Mouse (Mus musculus) midbrain, embryonic 13.5 days (tissue): ENCODE measurements around the gene Tdrd5. TPM values are rescaled to one million over a fixed set of nuclear protein-coding genes. Genes with fewer than 3 reads are reported as not detected.
A peak's percentile ranks its signal among the peaks of the same experiment; 100 is the strongest.
"Not testable (repeated sequence)": the region's sequence is repeated elsewhere in the genome, so short reads cannot be mapped to it uniquely, and the experiment has no call there.

Experiments used
- ATAC-seq: fragments of 200-750 bp; cut with Nextera tagmentation; 2 replicates; pipeline ENCODE4 v1.8.0; 2017; ENCODE audit warnings: mild to moderate bottlenecking, moderate TSS enrichment, moderate library complexity
- H3K27ac ChIP-seq: fragments of 300-500 bp; sonication (generic); 2 replicates; pipeline ENCODE4 v1.5.1; 2015; ENCODE audit warnings: inconsistent platforms, mild to moderate bottlenecking, moderate library complexity
- H3K27me3 ChIP-seq: fragments of 300-500 bp; sonication (generic); 2 replicates; pipeline ENCODE4 v1.6.1; 2015; ENCODE audit warnings: mild to moderate bottlenecking, inconsistent platforms
- H3K36me3 ChIP-seq: fragments of 300-500 bp; sonication (generic); 2 replicates; pipeline ENCODE4 v1.6.1; 2015; ENCODE audit warnings: mild to moderate bottlenecking, inconsistent platforms
- H3K4me1 ChIP-seq: fragments of 300-500 bp; sonication (generic); replicated peaks from 2 replicates; pipeline ENCODE4 v1.6.1; 2015; ENCODE audit warnings: inconsistent platforms
- H3K4me2 ChIP-seq: fragments of 300-500 bp; sonication (generic); replicated peaks from 2 replicates; pipeline ENCODE4 v1.6.1; 2015; ENCODE audit warnings: moderate library complexity, mild to moderate bottlenecking, inconsistent platforms
- H3K4me3 ChIP-seq: fragments of 300-500 bp; sonication (generic); replicated peaks from 2 replicates; pipeline ENCODE4 v1.5.1; 2015; ENCODE audit warnings: mild to moderate bottlenecking, inconsistent platforms
- H3K9ac ChIP-seq: fragments of 300-500 bp; sonication (generic); replicated peaks from 2 replicates; pipeline ENCODE4 v1.6.1; 2015; ENCODE audit warnings: mild to moderate bottlenecking, inconsistent platforms
- H3K9me3 ChIP-seq: fragments of 300-500 bp; sonication (generic); 2 replicates; pipeline ENCODE4 v1.6.1; 2016; ENCODE audit warnings: mild to moderate bottlenecking, inconsistent platforms
- WGBS: fragments of 180-500 bp; shearing (Covaris S2); methylation state at CpG from one replicate; pipeline ENCODE4 v1.1.7; 2015; 5-methylcytosine and 5-hydroxymethylcytosine counted together
- polyA plus RNA-seq: library from polyadenylated mRNA; unstranded; fragments of >200 nt; fragmentation: Nextera tagmentation; extraction: Ambion mirVana; gene quantifications from 2 replicates; pipeline ENCODE4 v1.2.1, GENCODE M21; 2015

The Tdrd5 gene
- polyA plus RNA-seq, 1 experiment from 2014 or later: 0.27 TPM

DNA sequence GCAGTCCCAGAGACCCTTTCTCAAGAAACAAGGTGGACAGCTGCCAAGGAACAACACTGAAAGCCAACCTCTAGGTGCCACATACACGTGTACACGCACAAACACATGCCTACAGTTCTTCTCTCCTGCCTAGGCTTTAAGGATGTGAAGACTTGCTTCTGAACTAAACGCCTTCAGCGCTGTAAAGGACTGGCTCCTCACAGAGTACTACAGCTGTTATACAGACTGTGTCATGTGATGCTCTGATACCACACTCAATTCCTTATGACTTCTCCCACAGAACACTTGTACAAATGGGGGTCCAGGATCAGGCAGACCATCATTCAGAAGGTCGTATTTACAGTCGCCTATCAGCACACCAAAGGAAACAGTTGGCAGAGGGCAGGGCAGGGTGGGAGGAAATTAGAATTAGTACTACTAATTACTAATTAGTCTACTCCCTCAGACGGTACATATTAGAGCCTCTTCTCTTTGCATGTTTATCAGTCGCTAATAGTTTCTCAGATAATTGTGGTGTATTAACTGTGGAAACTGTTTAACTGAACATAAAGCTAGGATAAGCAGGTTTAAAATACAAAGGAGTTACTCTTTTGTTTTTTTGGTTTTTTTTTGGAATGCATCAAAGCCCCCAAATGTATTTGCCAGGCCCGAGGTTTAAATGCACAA lies 14.8 kb downstream of the Tdrd5 start:
- 82% methylated on average over 9 of the region's 9 CpGs for WGBS
- Histone ChIP-seq H3K9me3 (no peaks in the 10 kb centered on the region), H3K27ac (no peak overlapping the region), H3K36me3 (no peaks in the 10 kb centered on the region), H3K4me1 (no peaks in the 10 kb centered on the region), H3K4me2 (no peak overlapping the region), H3K27me3 (no peaks in the 10 kb centered on the region), H3K9ac (no peak overlapping the region), H3K4me3 (no peak overlapping the region)
- ATAC-seq: no peak

DNA sequence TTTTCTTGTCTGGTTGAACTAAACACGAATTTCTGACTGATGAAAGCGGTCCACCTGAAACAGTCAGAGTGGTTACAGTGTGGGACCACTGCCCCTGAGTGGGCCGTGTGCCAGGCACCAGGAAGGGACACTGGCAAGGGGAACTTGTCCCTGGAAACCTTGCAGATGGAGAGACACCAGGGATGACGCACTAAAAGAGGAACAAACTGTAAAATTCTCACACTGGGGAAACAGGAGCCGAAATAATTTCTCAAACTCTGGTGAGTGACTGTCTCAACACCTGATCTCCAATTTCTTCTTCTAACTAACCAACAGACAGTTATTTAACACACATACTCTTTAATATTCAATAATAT lies 17.9 kb downstream of the Tdrd5 start:
- Histone ChIP-seq H3K36me3 (no peaks in the 10 kb centered on the region), H3K9ac (no peak overlapping the region), H3K27ac (no peak overlapping the region), H3K4me1 (no peaks in the 10 kb centered on the region), H3K4me3 (no peak overlapping the region), H3K9me3 (no peaks in the 10 kb centered on the region), H3K4me2 (no peak overlapping the region), H3K27me3 (no peaks in the 10 kb centered on the region)
- WGBS: 92% methylated on average over 5 of the region's 5 CpGs
- no peak for ATAC-seq

DNA sequence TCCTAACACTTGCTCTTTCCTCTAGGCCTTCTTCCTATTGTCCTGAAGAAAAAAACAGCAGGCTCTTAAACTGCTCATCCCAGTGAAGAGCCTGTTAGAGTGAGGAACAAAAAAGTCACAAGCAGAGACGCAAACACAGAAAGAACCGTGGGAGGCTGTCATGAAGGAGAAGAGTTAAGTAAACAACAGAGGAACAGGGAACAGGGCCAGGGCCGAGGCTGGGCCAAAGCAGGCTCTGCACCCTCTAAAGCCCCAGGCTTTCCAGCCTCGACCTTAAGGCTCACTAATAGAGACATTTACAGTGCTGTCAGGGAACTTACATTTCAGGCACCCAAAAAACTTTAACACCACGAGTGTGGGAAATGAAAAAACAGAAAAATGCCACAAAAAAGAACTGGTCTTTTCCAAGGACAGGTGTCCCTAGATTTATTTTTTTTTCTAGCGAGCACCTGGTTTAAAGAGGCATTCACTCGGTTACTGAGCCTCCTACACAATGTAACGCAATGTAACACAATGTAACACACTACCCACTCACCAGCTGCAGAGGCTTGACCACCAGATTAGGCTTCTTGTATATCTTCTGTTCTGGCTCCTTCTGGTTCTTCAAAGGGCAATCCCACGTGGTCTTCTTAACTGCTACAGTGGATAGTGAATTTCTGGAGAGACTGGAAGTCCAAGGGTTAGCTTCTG lies 18.5 kb downstream of the Tdrd5 start:
- Histone ChIP-seq H3K9ac (no peak overlapping the region), H3K4me3 (no peak overlapping the region), H3K4me1 (no peaks in the 10 kb centered on the region), H3K27me3 (no peaks in the 10 kb centered on the region), H3K36me3 (no peaks in the 10 kb centered on the region), H3K27ac (no peak overlapping the region), H3K4me2 (no peak overlapping the region), H3K9me3 (no peaks in the 10 kb centered on the region)
- ATAC-seq: no peak
- 47% methylated on average over 9 of the region's 9 CpGs for WGBS

DNA sequence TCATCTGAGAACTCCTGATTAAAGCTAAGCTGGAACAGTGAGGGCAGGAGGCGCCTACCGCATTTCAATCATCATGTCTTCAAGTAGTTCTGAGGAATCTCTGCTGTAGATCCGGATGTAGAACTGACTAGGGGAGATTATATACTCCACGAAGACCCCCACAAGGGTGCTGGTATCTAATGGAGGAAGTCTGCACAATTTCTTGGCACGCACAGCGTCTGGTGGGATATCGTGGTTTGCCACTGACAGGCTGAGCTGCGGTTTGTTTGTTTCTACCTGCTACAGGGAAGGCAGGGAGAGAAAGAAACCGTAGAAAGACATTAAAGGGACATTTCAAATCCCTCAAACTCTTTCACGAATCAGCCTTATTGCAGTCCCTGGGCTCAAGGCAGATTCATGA lies 19.3 kb downstream of the Tdrd5 start:
- no peak overlapping the region for H3K27ac ChIP-seq
- no peak overlapping the region for H3K9ac ChIP-seq
- H3K36me3 ChIP-seq: no peaks in the 10 kb centered on the region
- no peak overlapping the region for H3K4me3 ChIP-seq
- WGBS: 76% methylated on average over 10 of the region's 10 CpGs
- no peaks in the 10 kb centered on the region for H3K9me3 ChIP-seq
- H3K27me3 ChIP-seq: no peaks in the 10 kb centered on the region
- H3K4me2 ChIP-seq: no peak overlapping the region
- no peak for ATAC-seq
- no peaks in the 10 kb centered on the region for H3K4me1 ChIP-seq

DNA sequence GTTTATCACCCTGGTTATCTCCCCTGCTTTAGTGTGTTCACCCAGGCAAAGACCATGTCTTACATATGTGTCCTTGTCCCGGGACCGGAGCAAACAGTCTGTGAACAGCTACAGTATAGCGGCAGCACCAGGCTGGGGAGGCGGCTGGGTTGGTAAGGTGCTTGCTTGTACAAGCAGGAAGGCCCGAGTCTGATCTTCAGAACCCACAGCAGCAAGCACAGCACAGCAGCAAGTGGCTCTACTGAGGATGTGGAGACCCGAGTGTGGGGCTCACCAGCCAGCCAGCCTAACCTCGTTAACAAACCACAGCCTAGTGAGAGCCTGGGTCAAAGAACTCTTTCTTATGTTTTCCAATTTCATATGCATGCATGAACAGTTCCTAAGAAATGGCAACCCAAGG lies 23.3 kb downstream of the Tdrd5 start:
- no peak overlapping the region for H3K4me2 ChIP-seq
- H3K4me1 ChIP-seq: no peaks in the 10 kb centered on the region
- no peaks in the 10 kb centered on the region for H3K27me3 ChIP-seq
- no peak overlapping the region for H3K9ac ChIP-seq
- no peaks in the 10 kb centered on the region for H3K9me3 ChIP-seq
- no peak overlapping the region for H3K4me3 ChIP-seq
- no peaks in the 10 kb centered on the region for H3K36me3 ChIP-seq
- 85% methylated on average over 7 of the region's 7 CpGs for WGBS
- H3K27ac ChIP-seq: no peak overlapping the region
- ATAC-seq: no peak

DNA sequence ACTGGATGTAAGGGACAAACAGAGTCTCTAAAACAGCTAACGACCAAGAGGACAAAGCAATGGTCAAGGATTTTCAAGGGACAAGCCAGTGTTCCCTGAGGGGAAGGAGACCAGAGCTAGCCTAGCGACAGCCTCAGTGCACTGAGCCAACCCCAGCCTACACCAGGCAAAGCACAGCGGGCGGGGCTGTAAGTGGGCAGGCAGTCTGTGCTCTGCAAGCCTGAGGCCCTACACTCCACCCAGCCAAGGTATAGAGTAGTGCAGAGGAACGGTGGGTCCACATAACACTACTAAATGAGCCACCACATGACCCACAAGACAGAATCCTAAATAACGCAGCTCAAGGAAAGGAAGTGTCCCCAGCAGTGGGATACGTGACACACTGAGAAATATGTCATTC lies 29.8 kb downstream of the Tdrd5 start:
- 0 out of 2 replicates have a peak, but pooled peaks cover 3% of the 10 kb centered on the region for H3K4me1 ChIP-seq
- no peak overlapping the region for H3K27ac ChIP-seq
- no peak overlapping the region for H3K9ac ChIP-seq
- H3K4me2 ChIP-seq: no peak overlapping the region
- no peak overlapping the region for H3K4me3 ChIP-seq
- ATAC-seq: 0 out of 2 replicates have a peak, but pooled peaks have one; percentile 53
- no peaks in the 10 kb centered on the region for H3K9me3 ChIP-seq
- H3K36me3 ChIP-seq: no peaks in the 10 kb centered on the region
- 73% methylated on average over 7 of the region's 7 CpGs for WGBS
- no peaks in the 10 kb centered on the region for H3K27me3 ChIP-seq

DNA sequence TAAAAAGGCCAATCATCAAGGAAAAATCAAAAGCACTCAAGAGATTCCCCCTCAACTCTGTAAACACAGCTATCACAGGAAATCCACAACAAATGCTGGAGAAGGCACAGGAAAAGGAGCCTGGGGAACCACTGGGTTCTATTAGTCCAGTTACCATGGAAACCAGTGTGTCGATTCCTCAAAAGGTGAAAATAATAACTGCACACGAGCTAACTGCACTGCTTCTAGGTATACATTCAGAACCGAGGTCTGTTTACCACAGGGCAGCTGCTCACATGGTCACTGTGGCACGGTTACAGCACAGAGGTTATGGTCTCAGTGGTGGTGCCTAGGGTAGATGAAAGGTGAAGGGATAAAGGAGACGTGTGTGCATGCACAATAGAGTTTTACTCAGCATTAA lies 31.8 kb downstream of the Tdrd5 start:
- no peaks in the 10 kb centered on the region for H3K36me3 ChIP-seq
- no peak overlapping the region for H3K9ac ChIP-seq
- H3K4me3 ChIP-seq: no peak overlapping the region
- no peaks in the 10 kb centered on the region for H3K27me3 ChIP-seq
- H3K9me3 ChIP-seq: no peaks in the 10 kb centered on the region
- no peak overlapping the region for H3K4me2 ChIP-seq
- peak; percentile 34; the same call in 1 of the 2 replicates for ATAC-seq
- 0 out of 2 replicates have a peak, but pooled peaks cover 5% of the 10 kb centered on the region for H3K4me1 ChIP-seq
- no peak overlapping the region for H3K27ac ChIP-seq
- 30% methylated on average over 5 of the region's 5 CpGs for WGBS

DNA sequence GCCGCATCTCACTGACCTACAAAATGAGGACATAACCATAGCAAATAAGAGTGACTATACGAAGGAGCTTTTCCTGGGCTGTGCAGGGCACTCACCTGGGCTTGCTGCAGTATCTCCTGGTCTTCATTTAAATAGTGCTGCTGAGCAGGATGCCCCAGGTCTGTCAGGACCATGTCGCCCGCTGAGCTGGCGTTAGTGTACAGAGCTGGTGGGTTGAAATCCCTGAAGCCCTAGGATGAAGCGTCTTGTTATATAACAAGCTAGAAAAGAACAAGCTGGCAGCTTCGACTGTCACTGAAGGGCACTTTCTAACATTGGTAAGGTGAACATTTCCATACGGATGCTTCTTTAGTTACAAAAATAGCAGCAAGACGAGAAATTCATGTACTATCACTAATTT lies 33.0 kb downstream of the Tdrd5 start:
- Histone ChIP-seq H3K27ac (no peak overlapping the region), H3K4me2 (no peak overlapping the region), H3K4me1 (0 out of 2 replicates have a peak, but pooled peaks cover 5% of the 10 kb centered on the region), H3K9me3 (no peaks in the 10 kb centered on the region), H3K4me3 (no peak overlapping the region), H3K36me3 (no peaks in the 10 kb centered on the region), H3K9ac (no peak overlapping the region), H3K27me3 (no peaks in the 10 kb centered on the region)
- WGBS: 86% methylated on average over 9 of the region's 9 CpGs
- ATAC-seq: no peak

DNA sequence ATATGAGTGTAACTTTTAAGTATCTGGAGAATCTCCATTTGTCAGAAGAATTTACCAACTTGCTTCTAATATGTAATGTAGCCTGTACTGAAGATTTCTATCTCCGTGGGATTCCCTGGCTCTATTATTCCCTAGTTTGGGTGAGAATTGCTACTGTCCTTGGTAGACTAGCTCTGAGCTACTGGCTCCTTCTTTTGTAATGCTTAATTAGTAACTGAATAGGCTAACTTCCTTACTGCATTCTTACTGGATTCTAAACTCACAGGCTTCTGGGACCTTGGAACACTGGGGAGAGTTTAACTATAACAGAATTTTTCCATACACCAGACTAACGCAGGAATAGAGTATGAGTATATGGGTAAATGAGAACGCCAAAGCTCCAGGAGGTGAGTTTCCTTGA lies 34.9 kb downstream of the Tdrd5 start:
- not testable (repeated sequence) for H3K9ac ChIP-seq, ATAC-seq, H3K4me3 ChIP-seq, H3K4me1 ChIP-seq, H3K36me3 ChIP-seq, H3K27ac ChIP-seq, H3K4me2 ChIP-seq, H3K9me3 ChIP-seq, H3K27me3 ChIP-seq
- 26% methylated on average over 3 of the region's 3 CpGs for WGBS

DNA sequence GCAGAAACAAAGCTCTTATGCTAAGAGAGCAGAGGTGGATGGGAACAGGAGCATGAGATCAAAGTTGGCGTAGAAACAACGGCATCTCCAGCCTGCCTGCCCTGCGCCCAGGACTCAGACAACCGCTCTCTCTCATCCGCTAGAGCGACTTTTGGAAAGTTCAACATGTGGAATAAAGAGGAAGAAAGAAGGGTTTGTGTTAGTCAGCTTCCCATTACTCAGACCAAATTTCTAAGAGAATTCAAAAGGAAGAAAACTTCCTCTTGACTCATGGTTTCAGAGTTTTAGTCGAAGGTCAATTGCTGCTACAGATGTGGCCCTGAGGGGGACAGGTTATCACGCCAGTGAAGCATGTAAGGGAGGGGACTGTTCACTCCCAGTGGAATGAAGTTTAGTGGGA lies 39.5 kb downstream of the Tdrd5 start:
- no peaks in the 10 kb centered on the region for H3K27me3 ChIP-seq
- H3K4me1 ChIP-seq: 0 out of 2 replicates have a peak, but pooled peaks cover 5% of the 10 kb centered on the region
- no peak overlapping the region for H3K9ac ChIP-seq
- H3K9me3 ChIP-seq: no peaks in the 10 kb centered on the region
- H3K36me3 ChIP-seq: no peaks in the 10 kb centered on the region
- ATAC-seq: no peak
- no peak overlapping the region for H3K27ac ChIP-seq
- WGBS: 89% methylated on average over 8 of the region's 8 CpGs
- H3K4me3 ChIP-seq: no peak overlapping the region
- no peak overlapping the region for H3K4me2 ChIP-seq

DNA sequence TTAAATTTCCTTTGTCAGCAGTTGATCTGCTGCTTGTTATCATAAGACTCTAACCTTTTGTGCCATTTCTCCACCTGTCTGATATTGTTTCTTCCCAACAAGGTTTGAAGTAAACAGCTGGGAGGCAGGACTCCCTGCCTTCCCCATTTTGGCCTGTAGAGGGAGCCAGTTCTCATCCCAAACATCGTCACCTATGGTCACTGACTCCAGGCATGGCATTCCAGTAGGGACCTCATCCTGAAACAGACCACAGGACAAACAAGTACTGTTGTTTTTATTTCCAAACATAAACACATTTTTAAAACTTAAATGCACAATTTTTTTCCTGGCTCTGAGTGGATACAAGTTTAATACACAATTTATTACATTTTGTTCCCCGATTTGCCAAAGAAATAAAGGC lies 40.1 kb downstream of the Tdrd5 start:
- no peaks in the 10 kb centered on the region for H3K4me1 ChIP-seq
- no peak overlapping the region for H3K4me3 ChIP-seq
- ATAC-seq: no peak
- H3K27ac ChIP-seq: no peak overlapping the region
- H3K9ac ChIP-seq: no peak overlapping the region
- no peak overlapping the region for H3K4me2 ChIP-seq
- H3K36me3 ChIP-seq: no peaks in the 10 kb centered on the region
- WGBS: 47% methylated on average over 2 of the region's 2 CpGs
- H3K27me3 ChIP-seq: no peaks in the 10 kb centered on the region
- H3K9me3 ChIP-seq: no peaks in the 10 kb centered on the region

DNA sequence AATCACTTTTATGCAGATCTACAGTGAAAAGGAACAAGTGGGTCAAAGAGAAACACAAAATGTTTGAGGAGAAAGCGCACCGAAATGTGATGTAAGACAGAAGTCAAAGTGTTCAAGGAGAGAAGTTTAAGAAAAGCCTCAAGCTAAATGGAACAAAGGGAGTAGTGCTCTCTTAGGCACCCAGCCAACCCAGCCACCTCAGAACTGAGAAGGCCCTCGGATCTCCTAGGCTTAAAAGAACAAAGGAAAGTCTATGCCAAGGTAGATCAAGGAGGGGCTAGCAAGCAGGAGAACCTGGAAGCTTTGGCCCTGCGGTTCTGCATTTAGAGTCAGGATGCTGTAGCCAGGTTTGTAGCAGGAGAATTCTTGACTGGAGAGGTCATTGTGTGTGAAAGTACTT lies 48.6 kb downstream of the Tdrd5 start:
- H3K36me3 ChIP-seq: no peaks in the 10 kb centered on the region
- ATAC-seq: no peak
- WGBS: 81% methylated on average over 4 of the region's 4 CpGs

DNA sequence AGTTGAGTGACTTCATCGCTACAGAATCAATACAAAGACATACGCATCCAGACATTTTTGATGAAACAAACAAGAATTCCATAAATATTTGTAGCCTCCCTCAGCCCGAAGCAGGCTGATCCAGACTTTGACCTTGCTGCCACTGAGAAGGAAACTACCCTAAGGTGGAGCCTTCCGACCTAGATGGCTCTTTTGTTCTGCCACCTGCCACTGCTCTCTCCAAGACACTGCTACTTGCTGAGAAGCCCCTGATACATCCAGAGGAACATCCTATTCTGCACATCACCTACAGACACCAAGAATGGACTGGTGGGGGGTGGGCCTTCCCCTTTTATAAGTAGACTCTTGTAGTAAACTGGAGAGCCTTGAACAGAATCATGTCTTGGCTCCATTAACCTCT lies 52.4 kb downstream of the Tdrd5 start:
- not testable (repeated sequence) for H3K4me3 ChIP-seq, H3K27ac ChIP-seq, H3K4me2 ChIP-seq, ATAC-seq, H3K9me3 ChIP-seq, H3K4me1 ChIP-seq, H3K9ac ChIP-seq, H3K27me3 ChIP-seq, H3K36me3 ChIP-seq
- WGBS: 93% methylated on average over 4 of the region's 4 CpGs

More for the DNA sequence above, 48.6 kb downstream of the Tdrd5 start:
- no peak overlapping the region for H3K9ac ChIP-seq
- H3K27me3 ChIP-seq: no peaks in the 10 kb centered on the region
- H3K4me2 ChIP-seq: no peak overlapping the region
- H3K4me1 ChIP-seq: no peaks in the 10 kb centered on the region
- H3K9me3 ChIP-seq: no peaks in the 10 kb centered on the region
- H3K4me3 ChIP-seq: no peak overlapping the region
- H3K27ac ChIP-seq: no peak overlapping the region
